Mouse (Mus musculus): ENCODE measurements around the gene Zfp992. TPM values are rescaled to one million over a fixed set of nuclear protein-coding genes. Genes with fewer than 3 reads are reported as not detected.

Zfp992 gene
- total and polyA plus RNA-seq, 3 experiments = 0.93 to 3.8 (median 1.4) TPM

GRCm38 (mm10) chr4:146454896-146455295, 6.1 kb downstream of the Zfp992 start:
- H3K27ac ChIP-seq (ENCODE audit: insufficient read depth, low read depth) = no peak overlapping the region
- H3K4me1 ChIP-seq (ENCODE audit: control insufficient read depth in 1 of 2, insufficient read depth in 2 of 2) = no peaks in the 10 kb centered on the region
- H3K4me3 ChIP-seq (replicated peaks in 1 of 3; ENCODE audit: low read depth in 2 of 3, low read length in 2 of 3, poor library complexity in 1 of 3) = no peak overlapping the region
- TF ChIP-seq MXI1 (IDR thresholded peaks at IDR 0.05; ENCODE audit: low read depth, low read length) (no peak), UBTF (IDR thresholded peaks at IDR 0.05; ENCODE audit: low read depth, low read length) (no peak), TCF12 (IDR thresholded peaks at IDR 0.05; ENCODE audit: low read depth, low read length) (no peak), USF1 (IDR thresholded peaks at IDR 0.05; ENCODE audit: low read depth, low read length) (no peak), JUN (IDR thresholded peaks at IDR 0.05; ENCODE audit: insufficient read depth, low read depth, low read length) (no peak), TBP (conservative IDR thresholded peaks at IDR 0.05; ENCODE audit: low read depth, low read length) (no peak), RAD21 (IDR thresholded peaks at IDR 0.05; ENCODE audit: low read depth, low read length) (no peak), ZMIZ1 (IDR thresholded peaks at IDR 0.05; ENCODE audit: low read depth, low read length) (no peak), PAX5 (IDR thresholded peaks at IDR 0.05; ENCODE audit: low read length) (no peak), RCOR1 (conservative IDR thresholded peaks at IDR 0.05; ENCODE audit: low read depth, low read length) (no peak), IRF4 (IDR thresholded peaks at IDR 0.05; ENCODE audit: low read depth, low read length) (no peak), POLR2A (IDR thresholded peaks at IDR 0.05; ENCODE audit: low read depth, low read length) (no peak), MAFK (IDR thresholded peaks at IDR 0.05; ENCODE audit: insufficient replicate concordance, low read length) (no peak), USF2 (conservative IDR thresholded peaks at IDR 0.05; ENCODE audit: low read depth, low read length) (no peak), CHD1 (IDR thresholded peaks at IDR 0.05; ENCODE audit: low read depth, low read length) (no peak), KAT2A (IDR thresholded peaks at IDR 0.05; ENCODE audit: insufficient replicate concordance, low read length) (no peak), ETS1 (conservative IDR thresholded peaks at IDR 0.05; ENCODE audit: low read depth, low read length) (no peak), BHLHE40 (IDR thresholded peaks at IDR 0.05; ENCODE audit: low read depth, low read length) (no peak)
- H3K9me3 ChIP-seq (replicated peaks; ENCODE audit: low read length) = peaks cover 40% of the 10 kb centered on the region
- H3K27me3 ChIP-seq (replicated peaks) = no peaks in the 10 kb centered on the region
- H3K4me2 ChIP-seq (ENCODE audit: insufficient read depth, low read depth, poor library complexity, severe bottlenecking) = no peak overlapping the region
- no peak overlapping the region for H3K9ac ChIP-seq (ENCODE audit: insufficient read depth, low read depth)
- no peak for DNase-seq (ENCODE audit: extremely low read depth)
- dilution Hi-C loops (cut with MboI; ENCODE audit: extremely low pct_ligation_motif_present, extremely low pct_unique_long_range_greater_than_20kb, low sequenced_read_pairs) (no loop called here), in situ Hi-C loops (cut with MboI; ENCODE audit: low pct_ligation_motif_present, low pct_unique_long_range_greater_than_20kb, low sequenced_read_pairs) (no loop called here)
- no peaks in the 10 kb centered on the region for H3K79me2 ChIP-seq (replicated peaks; ENCODE audit: control insufficient read depth, extremely low read depth, insufficient read depth, poor library complexity, severe bottlenecking)
- no peaks in the 10 kb centered on the region for H3K36me3 ChIP-seq (replicated peaks in 1 of 2; ENCODE audit: control insufficient read depth in 1 of 2, insufficient read depth in 1 of 2, low read length in 1 of 2)

GRCm38 (mm10) chr4:146455321-146455721, 6.5 kb downstream of the Zfp992 start:
- DNase-seq (ENCODE audit: extremely low read depth) = no peak
- in situ Hi-C loops (cut with MboI; ENCODE audit: low pct_ligation_motif_present, low pct_unique_long_range_greater_than_20kb, low sequenced_read_pairs) = no loop called here
- H3K9ac ChIP-seq (ENCODE audit: insufficient read depth, low read depth) = no peak overlapping the region
- no peaks in the 10 kb centered on the region for H3K4me1 ChIP-seq (ENCODE audit: control insufficient read depth in 1 of 2, insufficient read depth in 2 of 2)
- TF ChIP-seq E2F4 (IDR thresholded peaks at IDR 0.05; ENCODE audit: insufficient replicate concordance, low read depth, low read length) (no peak), UBTF (IDR thresholded peaks at IDR 0.05; ENCODE audit: low read depth, low read length) (no peak), USF2 (conservative IDR thresholded peaks at IDR 0.05; ENCODE audit: low read depth, low read length) (no peak), ELF1 (IDR thresholded peaks at IDR 0.05; ENCODE audit: low read depth, low read length) (no peak), JUN (IDR thresholded peaks at IDR 0.05; ENCODE audit: insufficient read depth, low read depth, low read length) (no peak), RAD21 (IDR thresholded peaks at IDR 0.05; ENCODE audit: low read depth, low read length) (no peak), MAZ (IDR thresholded peaks at IDR 0.05; ENCODE audit: low read depth, low read length) (no peak), POLR2AphosphoS2 (IDR thresholded peaks at IDR 0.05; ENCODE audit: low read depth, low read length) (no peak), ZMIZ1 (IDR thresholded peaks at IDR 0.05; ENCODE audit: low read depth, low read length) (no peak), MAX (IDR thresholded peaks at IDR 0.05; ENCODE audit: low read length) (no peak), SMC3 (IDR thresholded peaks at IDR 0.05; ENCODE audit: low read depth, low read length) (no peak), CHD2 (IDR thresholded peaks at IDR 0.05; ENCODE audit: low read length) (no peak), NRF1 (IDR thresholded peaks at IDR 0.05; ENCODE audit: low read depth, low read length) (no peak), TCF12 (IDR thresholded peaks at IDR 0.05; ENCODE audit: low read depth, low read length) (no peak), MXI1 (IDR thresholded peaks at IDR 0.05; ENCODE audit: low read depth, low read length) (no peak), SIN3A (IDR thresholded peaks at IDR 0.05; ENCODE audit: low read length) (no peak), RCOR1 (conservative IDR thresholded peaks at IDR 0.05; ENCODE audit: low read depth, low read length) (no peak), BHLHE40 (IDR thresholded peaks at IDR 0.05; ENCODE audit: low read depth, low read length) (no peak), MYC (IDR thresholded peaks at IDR 0.05; ENCODE audit: low read depth, low read length) (no peak)
- no peak overlapping the region for H3K4me2 ChIP-seq (ENCODE audit: insufficient read depth, low read depth, poor library complexity, severe bottlenecking)
- no peak overlapping the region for H3K4me3 ChIP-seq (replicated peaks in 1 of 3; ENCODE audit: low read depth in 2 of 3, low read length in 2 of 3, poor library complexity in 1 of 3)
- no peaks in the 10 kb centered on the region for H3K79me2 ChIP-seq (replicated peaks; ENCODE audit: control insufficient read depth, extremely low read depth, insufficient read depth, poor library complexity, severe bottlenecking)
- no peaks in the 10 kb centered on the region for H3K36me3 ChIP-seq (replicated peaks in 1 of 2; ENCODE audit: control insufficient read depth in 1 of 2, insufficient read depth in 1 of 2, low read length in 1 of 2)
- dilution Hi-C loops (cut with MboI; ENCODE audit: extremely low pct_ligation_motif_present, extremely low pct_unique_long_range_greater_than_20kb, low sequenced_read_pairs) = no loop called here
- no peaks in the 10 kb centered on the region for H3K27me3 ChIP-seq (replicated peaks)
- no peak overlapping the region for H3K27ac ChIP-seq (ENCODE audit: insufficient read depth, low read depth)
- H3K9me3 ChIP-seq (replicated peaks; ENCODE audit: low read length) = peaks cover 40% of the 10 kb centered on the region

Data from CH12.LX (cell line).